Mouse (Mus musculus): ENCODE results near the gene Klhl3. TPM values are rescaled to one million over a fixed set of nuclear protein-coding genes. Genes with fewer than 3 reads are reported as not detected.

The Klhl3 gene
- 5.2 TPM for total RNA-seq (2023)

GRCm38 (mm10) chr13:58113061-58113900 lies at the start of gene Klhl3:
Gene Klhl3, minus strand, starts transcription at chr13:58113592.

GRCm38 (mm10) chr13:58157447-58158098 lies 44.2 kb upstream of the Klhl3 start, which contains the start of gene Idnk:
Gene Idnk, plus strand, starts transcription at chr13:58157649.

GRCm38 (mm10) chr13:58128396-58128767 lies 15.0 kb upstream of the Klhl3 start, which contains the start of gene Hnrnpa0:
Gene Hnrnpa0, minus strand, starts transcription at chr13:58128556.

Other genes starting within 250 kb of the Klhl3 start
- not detected for gene Spock1, start 205.3 kb downstream of the Klhl3 start, total RNA-seq (2023)
- 149 TPM for gene Hnrnpa0, start 15.0 kb upstream of the Klhl3 start, total RNA-seq (2023)
- 106 TPM for gene Idnk, start 44.1 kb upstream of the Klhl3 start, total RNA-seq (2023)
- gene Ubqln1, start 102.1 kb upstream of the Klhl3 start, total RNA-seq (2023) = 82.3 TPM
- 2.4 TPM for gene Gkap1, start 162.1 kb upstream of the Klhl3 start, total RNA-seq (2023)
- gene Kif27, start 245.5 kb upstream of the Klhl3 start, total RNA-seq (2023) = 0.43 TPM

Measured in CD8-positive naive resting alpha-beta T cell, adult 57 days (primary cell).